Mouse (Mus musculus): ENCODE results near the gene Kcnip1.

- TF ChIP-seq POLR2A (IDR thresholded peaks at IDR 0.05; ENCODE audit: insufficient read depth, low read depth, low read length) (no peak), CTCF (IDR thresholded peaks at IDR 0.05; ENCODE audit: insufficient read depth, low read depth, low read length) (no peak)
These were observed 16.6 kb upstream of the Kcnip1 start for GRCm38 (mm10) chr11:34009316-34010087.
